Mouse (Mus musculus) lung, adult 2 months (tissue): ENCODE measurements at regions not wholly inside any gene's neighbourhood (a gene's known extent, or its start where the extent isn't known, plus 50 kb on each side); places are given as distances from the start of the nearest gene placed in this dataset.

Experiments
- DNase-seq: peaks from one replicate; pipeline ENCODE4 v3.0.0; 2022
- H3K4me1 ChIP-seq: fragments of 200-500 bp; 2 replicates; pipeline ENCODE4 v1.6.1; 2011; ENCODE audit warnings: low read length; ENCODE audit not compliant: control insufficient read depth, insufficient read depth
- H3K4me3 ChIP-seq: fragments of 200-500 bp; replicated peaks from 2 replicates; pipeline ENCODE3; 2011; ENCODE audit warnings: low read depth, mild to moderate bottlenecking, control low read depth, low read length; ENCODE audit errors: extremely low read depth
- CTCF ChIP-seq: fragments of 200-500 bp; IDR thresholded peaks from 2 replicates; pipeline ENCODE4 v1.5.1; 2011; ENCODE audit warnings: mild to moderate bottlenecking, low read length, control low read depth; ENCODE audit not compliant: insufficient read depth
- POLR2A ChIP-seq: fragments of 200-500 bp; IDR thresholded peaks from 2 replicates; pipeline ENCODE4 v1.6.1; 2011; ENCODE audit warnings: low read depth, mild to moderate bottlenecking, control low read depth, low read length, borderline replicate concordance; ENCODE audit errors: extremely low read depth
- WGBS: fragments of 180-500 bp; shearing (Covaris S2); methylation state at CpG from one replicate; pipeline ENCODE4 v1.1.7; 2018; 5-methylcytosine and 5-hydroxymethylcytosine counted together

- TF ChIP-seq POLR2A, result no peak
- TF ChIP-seq CTCF, result no peak
- DNase-seq, result no peak
- no peak overlapping the region for H3K4me3 ChIP-seq
- H3K4me1 ChIP-seq, result no peaks in the 10 kb centered on the region
Measured at GRCm38 (mm10) chr4:12247994-12248393, 76.2 kb upstream of the Fam92a start.

GRCm38 (mm10) chr4:12246595-12246994 is 74.8 kb upstream of the Fam92a start:
- DNase-seq, result no peak
- WGBS, result 72% methylated on average over 4 of the region's 4 CpGs
- Histone ChIP-seq H3K4me1 (no peaks in the 10 kb centered on the region), H3K4me3 (no peak overlapping the region)
- TF ChIP-seq CTCF (no peak), POLR2A (no peak)

- TF ChIP-seq POLR2A (no peak), CTCF (peak; percentile 89)
- Histone ChIP-seq H3K4me3 (no peak overlapping the region), H3K4me1 (no peaks in the 10 kb centered on the region)
- DNase-seq, result peak; percentile 28
- 1% methylated on average over 12 of the region's 12 CpGs for WGBS
Measured at GRCm38 (mm10) chr4:12240941-12241571, 69.2 kb upstream of the Fam92a start.

GRCm38 (mm10) chr4:12230731-12231130 is 58.9 kb upstream of the Fam92a start:
- Histone ChIP-seq H3K4me1 (no peaks in the 10 kb centered on the region), H3K4me3 (no peak overlapping the region)
- WGBS, result 67% methylated on average over 1 of the region's 1 CpGs
- DNase-seq, result no peak
- TF ChIP-seq POLR2A (no peak), CTCF (no peak)
